Mouse (Mus musculus) cerebellum, adult 11-12 months (tissue): ENCODE data around the gene Rusc2.
A peak's percentile ranks its signal among the peaks of the same experiment; 100 is the strongest.

Experiments used
- DNase-seq: peaks from one replicate; pipeline ENCODE4 v3.0.0; 2022

Rusc2 gene

DNA sequence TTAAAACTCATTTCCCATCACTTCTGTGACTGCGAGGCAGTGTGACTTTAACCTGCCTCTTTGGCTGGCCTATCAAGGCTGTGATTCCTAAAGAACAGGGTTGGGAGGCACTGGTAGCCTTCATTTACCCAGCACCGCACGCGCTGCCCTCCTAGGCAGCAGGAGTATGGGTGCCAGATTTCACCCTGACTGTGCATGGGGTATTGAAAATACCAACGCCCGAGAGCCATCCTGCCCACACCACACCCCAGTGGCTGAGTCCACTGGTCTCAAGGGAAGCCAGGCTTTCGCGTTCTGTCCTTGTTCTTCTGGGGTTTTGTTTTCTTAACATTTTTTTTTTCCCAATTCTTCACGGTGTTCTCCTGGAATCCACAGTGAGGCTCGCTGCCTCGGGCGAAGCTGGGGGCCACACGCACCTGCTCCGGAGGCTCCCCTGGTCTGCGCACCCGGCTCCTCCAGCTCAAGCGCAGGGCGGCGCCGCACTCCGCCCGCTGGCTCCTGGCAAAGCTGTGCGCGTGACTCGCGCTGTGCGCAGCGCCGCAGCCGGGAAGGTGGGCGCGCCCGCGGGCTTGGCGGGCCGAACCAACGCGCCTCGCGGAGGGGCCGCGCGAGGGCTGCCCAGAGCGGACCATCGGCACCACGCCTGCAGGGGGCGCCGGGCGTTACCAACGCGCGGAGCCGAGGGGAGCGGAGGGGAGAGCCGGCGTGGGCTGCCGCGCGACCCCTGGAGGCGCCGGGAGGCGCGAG, at the start of gene Rusc2:
TSS of gene Rusc2 (plus strand) at position 572 of the 747 bp plus-strand sequence.
- peak; percentile 92 for DNase-seq

DNA sequence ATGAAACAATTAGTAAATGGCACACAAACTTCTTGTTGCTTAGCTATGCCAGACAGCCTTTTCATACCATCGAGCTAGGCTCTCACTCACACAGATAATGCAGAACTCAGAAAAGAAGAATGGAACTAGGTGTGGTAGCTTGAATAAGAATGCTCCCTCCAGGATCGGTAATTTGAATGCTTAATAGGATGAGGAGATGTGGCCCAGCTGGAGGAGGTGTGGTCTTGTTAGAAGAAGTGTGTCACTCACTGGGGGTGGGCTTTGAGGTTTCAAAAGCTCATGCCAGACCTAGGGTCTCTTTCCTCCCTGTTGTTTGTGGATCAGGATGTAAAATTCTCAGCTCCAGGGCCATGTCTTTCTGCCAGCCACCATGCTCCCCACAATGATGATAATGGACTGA, 47.0 kb upstream of the Rusc2 start:
- DNase-seq: no peak

DNA sequence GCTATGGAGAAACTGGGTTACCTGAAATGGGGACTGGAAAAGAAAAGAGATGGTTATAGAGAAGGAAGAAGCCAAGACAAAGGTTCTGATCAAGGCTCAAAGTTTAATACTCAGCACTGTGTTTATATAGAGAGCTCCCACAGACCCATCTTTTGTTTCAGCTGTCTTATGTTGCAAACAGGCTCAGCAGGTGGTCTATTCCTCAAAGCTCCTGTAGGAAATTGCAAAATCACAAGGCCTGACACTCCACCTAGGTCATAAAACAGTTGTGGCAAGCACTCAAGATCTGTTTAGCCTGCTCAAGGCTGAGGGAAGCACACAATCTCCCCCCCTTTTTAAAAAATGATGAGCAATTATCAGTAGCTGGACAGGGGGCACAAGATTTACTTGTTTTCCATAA, 45.6 kb upstream of the Rusc2 start:
- DNase-seq: no peak

DNA sequence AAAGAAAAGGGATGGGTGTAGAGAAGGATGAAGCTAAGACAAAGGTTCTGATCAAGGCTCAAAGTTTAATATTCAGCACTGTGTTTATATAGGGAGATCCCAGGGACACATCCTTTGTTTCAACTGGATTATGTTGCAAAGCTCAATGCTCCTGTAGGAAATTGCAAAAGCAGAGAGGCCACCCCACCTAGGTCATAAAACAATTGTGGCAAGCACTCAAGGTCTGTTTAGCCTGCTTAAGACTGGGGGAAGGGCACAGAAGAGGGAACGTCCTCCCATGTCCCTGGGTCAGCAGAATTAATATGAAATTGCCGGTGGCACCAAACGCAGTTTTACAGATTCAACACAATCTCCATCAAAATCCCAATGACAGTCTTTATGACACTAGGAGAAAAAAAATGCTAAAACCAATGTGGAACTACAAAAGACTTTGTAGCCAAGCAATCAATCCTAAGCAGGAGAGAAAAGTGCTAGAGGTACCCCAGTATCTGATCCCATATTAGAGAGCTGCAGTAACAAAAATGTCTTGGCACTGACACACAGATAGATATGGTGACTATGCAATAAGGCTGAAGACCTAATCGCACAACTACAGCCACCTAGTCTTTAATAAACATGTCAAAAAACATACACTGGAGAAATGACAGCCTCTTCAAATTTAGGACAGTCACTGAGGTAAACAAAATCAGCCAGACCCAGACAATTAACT, 41.5 kb upstream of the Rusc2 start:
- DNase-seq: no peak

DNA sequence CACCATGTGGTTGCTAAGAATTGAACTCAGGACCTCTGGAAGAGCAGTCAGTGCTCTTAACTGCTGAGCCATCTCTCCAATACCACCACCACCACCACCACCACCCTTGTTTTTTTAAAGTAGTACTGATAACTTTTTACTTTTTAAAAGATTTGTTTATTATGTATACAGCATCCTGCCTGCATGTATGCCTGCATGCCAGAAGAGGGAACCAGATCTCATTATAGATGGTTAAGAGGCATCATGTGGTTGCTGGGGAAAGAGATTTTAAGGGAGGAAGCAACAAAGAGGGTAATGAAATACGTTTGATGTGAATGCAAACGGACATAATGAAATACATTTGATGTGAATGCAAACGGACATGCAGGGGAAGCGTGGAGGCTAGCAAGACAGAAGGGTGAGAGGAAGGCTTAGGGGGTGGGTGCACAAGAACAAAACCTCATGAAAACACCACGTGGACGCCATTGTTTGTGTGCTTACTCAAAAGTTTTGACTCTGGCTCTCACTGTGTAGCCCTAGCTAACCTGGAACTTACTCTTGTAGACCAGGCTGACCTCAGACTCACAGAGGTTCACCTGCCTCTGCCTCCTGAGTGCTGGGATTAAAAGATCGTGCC, 40.4 kb upstream of the Rusc2 start:
- no peak for DNase-seq

DNA sequence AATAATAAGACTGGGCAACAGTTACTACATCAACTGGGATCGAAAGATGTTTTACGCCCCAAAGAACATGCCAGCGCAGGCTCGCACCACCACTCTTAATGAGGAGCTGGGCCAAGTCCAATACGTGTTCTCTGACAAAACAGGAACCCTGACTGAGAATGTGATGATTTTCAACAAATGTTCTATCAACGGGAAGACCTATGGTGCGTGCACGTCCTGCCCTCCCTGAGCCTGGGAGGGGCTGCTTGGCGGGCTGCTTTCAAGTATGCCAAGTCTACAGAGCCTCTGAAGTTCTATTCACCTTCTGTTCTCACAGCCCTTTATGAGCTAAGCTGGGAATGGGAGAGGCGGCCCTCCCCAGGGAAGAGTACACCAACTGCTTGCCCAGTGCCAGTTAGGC, 39.3 kb upstream of the Rusc2 start:
- DNase-seq: no peak

DNA sequence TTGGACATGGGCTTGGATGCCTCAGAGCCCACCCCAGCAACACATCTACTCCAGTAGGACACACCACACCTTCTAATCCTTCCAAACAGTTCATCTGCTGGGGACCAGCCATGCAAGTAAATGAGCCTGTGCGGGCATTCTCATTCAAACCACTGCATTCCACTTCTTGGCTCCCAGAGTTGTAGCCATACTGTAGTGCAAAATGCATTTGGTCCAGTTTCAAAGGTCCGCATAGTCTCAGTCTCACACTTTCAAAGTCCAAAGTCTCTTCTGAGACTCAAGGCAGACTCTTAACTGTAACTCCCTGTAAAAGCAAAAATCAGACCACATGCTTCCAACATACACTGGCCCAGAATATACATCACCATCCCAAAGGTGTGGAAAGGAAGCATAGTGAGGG, 36.8 kb upstream of the Rusc2 start:
- DNase-seq: no peak

DNA sequence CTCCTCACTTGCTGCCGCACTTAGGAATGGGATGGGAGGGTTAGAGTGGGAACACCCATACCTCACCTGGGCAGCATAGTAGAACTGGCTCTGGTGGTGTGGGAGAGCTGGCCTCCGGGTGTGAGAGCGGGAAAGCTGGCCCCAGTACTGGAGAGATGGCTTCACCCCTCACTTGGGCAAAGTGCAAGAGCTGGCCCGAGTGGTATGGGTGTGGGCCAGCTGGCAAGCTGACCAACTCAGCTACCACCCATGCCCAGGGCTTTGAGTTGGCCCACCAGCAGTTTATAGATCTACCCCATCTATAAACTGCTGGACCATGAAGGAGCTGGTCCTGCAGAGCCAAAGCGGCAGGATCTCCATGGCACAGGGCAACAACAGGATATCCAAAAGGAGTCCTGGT, 32.6 kb upstream of the Rusc2 start:
- DNase-seq: no peak

DNA sequence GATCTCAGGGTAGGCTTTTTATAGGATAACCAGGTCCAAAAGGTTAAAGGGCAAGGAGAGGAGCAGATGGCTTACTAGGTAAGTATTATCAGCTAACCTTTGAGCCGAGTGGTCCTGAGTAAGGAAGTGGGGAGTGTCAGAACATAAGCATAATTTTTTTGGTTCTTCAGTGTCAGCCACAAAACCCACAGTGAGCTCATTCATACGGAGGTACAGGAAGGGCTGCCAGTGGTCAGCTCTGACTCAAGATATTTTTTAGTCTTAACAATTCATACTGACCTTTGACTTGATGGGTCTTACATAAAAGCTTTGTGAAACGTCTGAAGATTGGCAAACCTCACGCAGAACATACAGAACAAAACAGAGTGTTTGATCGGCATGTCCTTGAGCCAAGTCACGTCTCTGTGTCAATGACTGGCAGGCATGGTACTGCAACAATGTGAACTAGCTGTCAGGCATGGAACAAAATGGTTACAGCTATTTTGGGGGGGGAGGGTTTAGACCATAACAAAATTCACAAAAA, 31.7 kb upstream of the Rusc2 start:
- DNase-seq: no peak

DNA sequence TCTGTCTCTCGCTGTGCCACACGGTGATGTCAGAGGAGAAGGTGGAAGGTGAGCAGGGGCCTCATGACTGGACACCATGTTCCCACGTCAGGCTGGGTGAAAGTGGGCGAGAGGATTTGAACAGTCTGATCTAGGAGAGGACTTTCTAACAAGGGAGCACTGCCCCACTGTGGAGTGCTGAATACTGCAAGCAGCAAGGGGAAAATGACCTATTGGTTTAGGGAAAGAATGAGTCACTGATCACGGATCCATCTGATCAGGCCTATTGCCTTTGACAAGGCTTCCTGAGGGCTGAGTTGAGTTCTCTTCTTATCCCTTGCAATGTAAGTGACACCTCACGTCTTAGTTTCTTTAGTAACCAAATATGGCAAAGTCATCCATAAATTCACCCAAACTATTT, 28.1 kb upstream of the Rusc2 start:
- no peak for DNase-seq

DNA sequence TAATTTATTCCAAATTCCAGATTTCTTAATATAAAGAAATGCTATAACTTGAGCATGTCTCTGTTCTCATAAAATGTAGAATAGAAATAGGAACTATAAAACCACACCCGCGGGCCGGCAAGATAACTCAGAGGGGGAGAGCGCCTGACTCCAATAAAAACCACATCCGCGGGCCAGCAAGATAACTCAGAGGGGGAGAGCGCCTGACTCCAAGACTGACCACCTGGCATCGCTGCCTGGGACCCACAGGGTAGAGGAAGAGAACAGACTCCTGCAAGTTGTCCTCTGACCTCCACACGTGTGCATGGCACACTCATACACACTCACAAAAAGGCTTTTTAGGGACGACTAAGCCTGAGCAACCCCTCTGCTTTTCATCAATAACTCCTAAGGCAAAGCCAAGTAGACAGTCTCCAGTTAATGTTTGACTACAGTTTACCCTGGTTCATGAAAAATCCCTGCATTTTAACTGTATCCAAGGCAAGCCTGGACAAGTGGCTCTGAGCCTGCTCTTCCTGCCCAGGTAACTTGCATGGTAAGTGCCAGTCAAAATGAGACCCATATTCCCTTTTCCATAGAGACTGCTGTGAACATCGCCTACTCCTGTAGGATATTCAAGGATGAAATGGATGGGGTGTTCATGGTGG, 16.7 kb upstream of the Rusc2 start:
- DNase-seq: no peak

DNA sequence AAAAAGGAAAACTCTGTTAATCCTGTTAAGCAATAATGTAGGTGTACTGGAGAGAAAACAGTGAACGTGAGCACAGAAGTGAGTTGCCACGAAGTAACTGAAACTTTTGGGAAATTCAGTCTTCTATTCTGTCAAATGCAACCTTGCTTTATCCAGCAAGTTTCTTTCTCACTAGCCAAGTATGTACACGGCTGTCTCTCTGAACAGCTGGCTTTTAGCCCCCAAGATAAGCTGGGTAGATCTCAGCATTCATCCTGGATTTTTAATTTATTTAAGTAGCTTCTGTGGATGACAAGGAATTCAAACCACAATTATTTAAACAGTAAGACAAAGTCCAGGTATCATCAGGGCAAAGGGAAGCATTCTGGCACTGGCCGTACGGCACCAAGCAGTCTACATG, 14.5 kb upstream of the Rusc2 start:
- DNase-seq: no peak

DNA sequence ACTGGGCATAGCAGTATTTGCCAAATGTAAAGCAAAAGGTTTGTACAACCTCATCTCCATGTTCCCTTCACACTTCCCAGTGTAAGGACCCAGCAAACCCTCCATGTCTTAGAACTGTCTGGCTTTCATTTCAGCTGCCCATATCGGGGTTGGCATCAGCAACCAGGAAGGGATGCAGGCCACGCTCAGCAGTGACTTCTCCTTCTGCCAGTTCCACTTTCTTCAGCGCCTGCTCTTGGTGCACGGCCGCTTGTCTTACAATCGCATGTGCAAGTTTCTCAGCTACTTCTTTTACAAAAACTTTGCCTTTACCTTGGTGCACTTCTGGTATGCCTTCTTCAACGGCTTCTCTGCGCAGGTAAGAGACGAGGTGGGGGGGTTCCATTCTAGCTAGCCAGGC, 14.0 kb upstream of the Rusc2 start:
- DNase-seq: no peak

DNA sequence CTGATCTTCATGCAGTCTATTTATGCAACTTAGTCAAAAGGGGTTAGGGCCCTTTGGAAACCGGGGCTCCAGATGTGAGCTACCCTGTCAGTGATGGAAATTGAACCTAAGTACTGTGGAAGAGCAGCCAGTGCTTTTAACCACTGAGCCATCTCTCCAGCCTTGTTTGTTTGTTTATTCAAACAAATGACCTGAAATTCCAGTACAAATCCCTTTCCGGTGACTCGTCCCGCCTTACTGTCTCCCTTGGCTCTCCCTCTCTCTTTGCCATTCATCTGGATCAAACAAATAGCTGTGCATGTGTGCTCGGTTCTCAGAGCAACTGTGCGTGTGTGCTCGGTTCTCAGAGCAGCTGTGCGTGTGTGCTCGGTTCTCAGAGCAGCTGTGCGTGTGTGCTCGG, 10.4 kb upstream of the Rusc2 start:
- no peak for DNase-seq

DNA sequence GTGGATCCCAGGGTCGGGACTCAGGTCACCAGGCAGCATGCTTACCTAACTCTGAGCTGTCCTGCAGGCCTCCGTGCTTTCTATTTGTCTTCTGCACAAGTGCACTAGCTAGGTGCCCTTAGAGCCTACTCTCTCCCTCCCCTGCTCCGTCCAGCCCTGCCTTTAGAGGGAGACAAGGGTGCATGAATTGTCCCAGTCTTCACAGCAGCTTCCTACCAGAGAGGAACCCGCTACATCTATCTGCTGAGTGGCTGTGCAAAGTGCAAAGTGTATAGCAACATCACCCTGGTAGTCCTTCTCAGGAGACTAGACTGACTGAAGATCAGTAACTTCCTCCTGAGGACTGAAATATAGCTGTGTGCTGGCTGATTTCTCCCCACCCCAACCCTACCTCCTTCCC, 9.6 kb upstream of the Rusc2 start:
- DNase-seq: no peak

DNA sequence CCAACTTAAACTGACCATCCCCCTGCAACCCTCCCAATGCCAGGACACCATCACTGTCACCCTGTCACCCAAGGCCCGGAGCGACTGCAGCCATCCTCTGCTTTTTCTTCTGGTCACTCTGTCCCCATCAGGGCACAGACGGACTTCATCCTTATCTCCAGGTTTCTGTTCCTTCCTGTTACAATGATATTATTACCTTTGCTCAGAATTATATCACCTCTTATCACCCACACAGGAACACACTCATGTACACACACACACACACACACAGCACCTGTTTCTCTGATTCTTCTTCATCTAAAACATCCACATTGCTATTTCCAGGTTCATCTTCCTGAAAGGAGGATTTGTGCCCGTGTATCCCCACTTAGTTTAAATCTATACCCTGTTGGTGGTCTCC, 7.5 kb upstream of the Rusc2 start:
- DNase-seq: no peak

DNA sequence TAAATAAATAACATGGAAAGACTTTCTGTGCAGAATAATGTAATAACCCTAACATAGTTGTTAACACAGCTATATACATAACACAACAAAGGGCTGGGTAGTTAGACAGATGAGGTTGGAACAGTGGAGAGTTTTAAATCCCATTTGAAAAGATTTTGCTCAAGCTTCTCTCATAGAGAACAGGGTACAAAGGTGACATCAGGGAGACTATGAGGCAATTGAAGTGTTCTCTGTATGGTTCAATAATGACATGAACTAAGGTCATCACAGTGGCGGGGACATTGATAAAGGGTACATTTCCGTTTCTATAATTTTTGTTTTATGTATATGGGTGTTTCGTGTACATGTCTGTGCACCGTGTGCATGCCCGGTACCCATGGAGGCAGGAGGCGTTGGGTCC, 2.2 kb upstream of the Rusc2 start:
- no peak for DNase-seq

DNA sequence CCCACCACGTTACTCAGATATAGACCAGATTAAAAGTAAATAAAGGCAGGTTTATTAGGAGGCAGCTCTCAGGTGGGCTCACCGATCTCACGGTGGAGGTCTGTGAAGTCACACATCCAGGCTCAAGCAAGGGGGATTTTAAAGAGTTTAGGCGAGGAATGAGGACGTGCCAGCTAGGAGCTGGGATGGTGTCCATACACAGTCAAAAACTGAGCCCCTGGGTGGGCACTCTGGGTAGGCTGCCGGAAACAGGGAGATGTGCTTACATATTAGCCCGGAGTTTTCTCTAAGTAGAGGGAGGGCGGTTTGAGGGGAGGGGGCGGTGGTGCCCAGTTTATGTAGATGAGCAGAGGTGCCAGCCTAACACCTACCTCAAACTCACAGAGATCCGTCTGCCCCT, 828 bp upstream of the Rusc2 start:
- no peak for DNase-seq

DNA sequence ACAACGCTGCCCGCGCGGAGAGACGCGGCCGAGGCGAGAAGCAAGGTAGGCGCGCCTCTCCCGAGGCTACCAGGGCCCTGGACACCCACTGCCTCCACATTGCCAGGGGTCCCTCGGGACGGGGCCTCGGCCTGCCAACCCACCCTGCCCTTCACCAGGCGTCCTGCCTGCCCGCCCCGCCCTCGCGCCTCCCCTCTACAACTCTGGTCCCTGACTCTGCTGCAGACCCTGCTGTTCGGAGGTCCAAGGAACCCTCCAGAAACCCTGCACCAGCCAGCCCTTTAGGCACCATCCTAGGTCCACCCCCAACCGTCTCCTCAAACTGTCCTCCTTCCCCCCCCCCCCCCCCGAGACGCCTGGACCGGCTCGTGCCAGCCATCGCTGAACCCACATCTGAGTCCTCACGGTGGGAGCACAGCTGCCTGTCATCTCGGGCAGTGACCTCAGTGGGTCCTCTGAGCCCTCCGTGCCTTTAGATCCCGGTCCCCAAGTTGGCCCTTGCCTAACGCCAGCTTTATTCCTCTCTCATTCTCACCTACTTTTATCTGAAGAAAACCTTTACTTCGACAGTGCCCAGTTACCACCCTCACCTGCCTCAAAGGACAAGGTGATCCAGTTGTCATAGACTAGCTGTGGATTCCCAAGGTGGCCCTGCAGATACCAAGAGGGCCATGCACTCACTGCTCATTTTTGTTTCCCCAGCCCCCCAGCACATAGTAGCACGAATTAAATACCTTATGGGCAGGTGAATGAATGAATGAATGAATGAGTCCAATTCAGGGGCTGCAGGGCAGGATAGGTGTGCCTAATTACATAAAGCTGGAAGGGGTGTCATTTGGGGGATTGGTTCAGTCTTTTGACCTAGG, 609 bp downstream of the Rusc2 start:
- no peak for DNase-seq

DNA sequence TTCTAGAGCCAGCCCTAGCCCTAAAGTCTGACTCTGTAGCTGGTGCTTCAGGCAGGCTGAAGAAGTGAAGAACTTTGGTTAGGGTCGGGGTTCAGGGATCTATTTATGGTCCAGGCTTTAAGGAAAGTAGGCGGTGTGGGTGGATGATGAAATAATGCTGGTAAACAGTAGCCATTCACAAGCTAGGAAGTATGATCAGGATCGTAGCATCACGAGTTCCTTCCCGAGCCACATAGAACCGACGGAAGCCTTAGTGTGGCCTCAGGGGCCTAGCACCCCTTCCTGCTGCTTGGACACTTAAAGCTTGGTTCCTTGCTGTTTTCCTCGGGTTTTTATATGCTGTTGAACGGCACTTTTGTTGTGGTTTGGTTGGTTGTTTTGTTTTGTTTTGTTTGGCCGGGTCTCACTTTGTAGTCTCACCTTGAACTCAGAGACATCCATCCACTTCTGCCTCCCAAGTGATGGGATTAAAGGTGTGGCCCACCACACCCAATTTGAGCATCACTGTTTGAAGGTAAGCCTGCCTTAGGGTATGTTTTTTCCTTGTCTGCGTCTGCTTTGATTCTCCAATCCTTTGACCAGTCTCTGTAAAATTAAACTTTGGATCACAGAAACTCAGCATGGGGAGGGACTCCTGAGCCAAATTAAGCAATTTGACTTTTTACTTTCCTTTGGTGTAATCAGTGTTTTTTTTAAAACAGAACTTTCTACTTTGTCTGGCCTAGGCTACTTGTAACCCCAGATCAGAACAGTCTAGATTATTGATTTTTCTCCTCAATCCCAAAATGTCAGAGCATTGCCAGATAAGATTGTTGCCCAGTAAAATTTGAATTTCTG, 1.7 kb downstream of the Rusc2 start:
- no peak for DNase-seq

DNA sequence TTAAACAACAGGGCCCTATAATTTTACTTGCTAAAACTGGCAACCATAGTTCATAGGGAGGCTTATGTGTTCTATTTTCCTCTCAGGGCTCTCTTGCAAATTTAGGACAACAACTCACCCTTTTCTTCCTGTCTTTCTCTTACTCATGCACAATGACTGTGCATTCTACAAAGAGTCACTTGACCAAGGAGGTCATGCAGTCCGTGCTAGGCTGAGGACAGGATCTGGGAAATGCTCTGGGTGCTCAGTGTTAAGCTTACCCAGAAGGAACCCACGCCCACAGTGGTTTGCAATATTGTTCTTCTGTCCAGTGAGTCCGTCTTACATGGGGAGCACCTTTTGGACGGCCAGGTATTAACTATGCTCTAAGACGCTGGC, 2.3 kb downstream of the Rusc2 start:
- DNase-seq: no peak

DNA sequence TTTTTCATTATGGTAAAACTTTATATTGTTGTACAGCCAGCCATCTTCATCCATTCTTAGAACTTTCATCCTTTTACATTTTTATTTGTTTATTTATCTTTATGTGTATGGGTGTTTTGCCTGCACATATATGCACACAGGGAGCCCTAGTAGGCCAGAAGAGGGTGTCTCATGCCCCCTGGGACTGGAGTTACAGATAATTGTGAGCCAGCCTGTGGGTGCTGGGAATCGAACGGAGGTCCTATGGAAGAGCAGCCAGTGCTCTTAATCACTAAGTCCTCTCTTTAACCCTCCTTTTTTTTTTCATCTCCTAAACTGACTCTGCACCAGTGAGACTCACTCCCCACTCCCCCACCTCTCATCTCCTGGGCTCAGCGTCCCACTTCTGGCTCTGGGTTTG, 2.8 kb downstream of the Rusc2 start:
- DNase-seq: no peak
